Mouse (Mus musculus) cortical plate, adult 2 months (tissue): ENCODE measurements around the gene Stxbp5.

Source experiments
- CTCF ChIP-seq: fragments of 200-500 bp; IDR thresholded peaks from 2 replicates; pipeline ENCODE4 v1.5.1; 2011; ENCODE audit warnings: mild to moderate bottlenecking, control low read depth, low read length; ENCODE audit not compliant: insufficient read depth; ENCODE audit errors: extremely low read depth
- POLR2A ChIP-seq: fragments of 200-500 bp; IDR thresholded peaks from 2 replicates; pipeline ENCODE4 v1.6.1; 2011; ENCODE audit warnings: mild to moderate bottlenecking, low read length, control low read depth; ENCODE audit not compliant: insufficient read depth; ENCODE audit errors: extremely low read depth

DNA sequence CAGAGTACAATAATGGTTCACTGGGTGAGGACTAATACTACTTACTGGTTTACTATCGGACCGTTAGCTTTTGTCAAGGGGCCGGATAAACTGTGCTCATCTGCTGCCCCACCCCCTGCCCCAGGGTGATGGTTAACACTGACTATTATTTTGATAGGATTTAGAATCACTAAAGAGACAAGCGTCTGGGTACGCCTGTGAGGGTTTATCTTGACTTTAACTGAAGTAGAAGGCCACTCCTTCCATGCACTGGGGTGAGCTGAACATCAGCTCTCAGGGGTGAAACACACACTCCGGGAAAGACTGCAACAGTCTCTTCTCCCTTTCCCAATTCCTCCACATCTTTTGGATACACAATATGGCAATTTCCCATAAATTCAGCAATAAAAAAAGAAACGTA lies 61.5 kb downstream of the Stxbp5 start:
- TF ChIP-seq POLR2A, result no peak
- TF ChIP-seq CTCF, result no peak
